Mouse (Mus musculus): ENCODE measurements at regions not wholly inside any gene's neighbourhood (a gene's known extent, or its start where the extent isn't known, plus 50 kb on each side); places are given as distances from the start of the nearest gene placed in this dataset.
"Not testable (repeated sequence)": the region's sequence is repeated elsewhere in the genome, so short reads cannot be mapped to it uniquely, and the experiment has no call there.

- ATAC-seq (replicated peaks; ENCODE audit: insufficient number of reproducible peaks, low FRiP score, low TSS enrichment, poor library complexity, severe bottlenecking): no peak
Observed at GRCm38 (mm10) chr2:53574007-53574406, 382.5 kb downstream of the Arl6ip6 start.

- no peak for ATAC-seq (replicated peaks; ENCODE audit: insufficient number of reproducible peaks, low FRiP score, low TSS enrichment, poor library complexity, severe bottlenecking)
Observed at GRCm38 (mm10) chr2:53605829-53606228, 414.3 kb downstream of the Arl6ip6 start.

GRCm38 (mm10) chr2:53619681-53620080 is 428.2 kb downstream of the Arl6ip6 start:
- ATAC-seq (replicated peaks; ENCODE audit: insufficient number of reproducible peaks, low FRiP score, low TSS enrichment, poor library complexity, severe bottlenecking): no peak

GRCm38 (mm10) chr2:53632816-53633474 is 441.4 kb downstream of the Arl6ip6 start:
- not testable (repeated sequence) for ATAC-seq (replicated peaks; ENCODE audit: insufficient number of reproducible peaks, low FRiP score, low TSS enrichment, poor library complexity, severe bottlenecking)

GRCm38 (mm10) chr2:53668599-53669372 is 416.6 kb downstream of the Rprm start:
- ATAC-seq (replicated peaks; ENCODE audit: insufficient number of reproducible peaks, low FRiP score, low TSS enrichment, poor library complexity, severe bottlenecking): no peak

- ATAC-seq (replicated peaks; ENCODE audit: insufficient number of reproducible peaks, low FRiP score, low TSS enrichment, poor library complexity, severe bottlenecking): no peak
Observed at GRCm38 (mm10) chr2:53680350-53681011, 404.9 kb downstream of the Rprm start.

GRCm38 (mm10) chr2:53682599-53682998 is 402.8 kb downstream of the Rprm start:
- no peak for ATAC-seq (replicated peaks; ENCODE audit: insufficient number of reproducible peaks, low FRiP score, low TSS enrichment, poor library complexity, severe bottlenecking)

GRCm38 (mm10) chr2:53687281-53687680 is 398.1 kb downstream of the Rprm start:
- no peak for ATAC-seq (replicated peaks; ENCODE audit: insufficient number of reproducible peaks, low FRiP score, low TSS enrichment, poor library complexity, severe bottlenecking)

- ATAC-seq (replicated peaks; ENCODE audit: insufficient number of reproducible peaks, low FRiP score, low TSS enrichment, poor library complexity, severe bottlenecking): no peak
Observed at GRCm38 (mm10) chr2:53689223-53689880, 396.0 kb downstream of the Rprm start.

- ATAC-seq (replicated peaks; ENCODE audit: insufficient number of reproducible peaks, low FRiP score, low TSS enrichment, poor library complexity, severe bottlenecking): no peak
Observed at GRCm38 (mm10) chr2:53691580-53692118, 393.7 kb downstream of the Rprm start.

GRCm38 (mm10) chr2:53711213-53711612 is 374.1 kb downstream of the Rprm start:
- no peak for ATAC-seq (replicated peaks; ENCODE audit: insufficient number of reproducible peaks, low FRiP score, low TSS enrichment, poor library complexity, severe bottlenecking)

GRCm38 (mm10) chr2:53713106-53713640 is 372.2 kb downstream of the Rprm start:
- ATAC-seq (replicated peaks; ENCODE audit: insufficient number of reproducible peaks, low FRiP score, low TSS enrichment, poor library complexity, severe bottlenecking): no peak

GRCm38 (mm10) chr2:53715017-53715416 is 370.3 kb downstream of the Rprm start:
- ATAC-seq (replicated peaks; ENCODE audit: insufficient number of reproducible peaks, low FRiP score, low TSS enrichment, poor library complexity, severe bottlenecking): no peak

GRCm38 (mm10) chr2:53723231-53723630 is 362.1 kb downstream of the Rprm start:
- ATAC-seq (replicated peaks; ENCODE audit: insufficient number of reproducible peaks, low FRiP score, low TSS enrichment, poor library complexity, severe bottlenecking): no peak

GRCm38 (mm10) chr2:53728693-53729092 is 356.7 kb downstream of the Rprm start:
- no peak for ATAC-seq (replicated peaks; ENCODE audit: insufficient number of reproducible peaks, low FRiP score, low TSS enrichment, poor library complexity, severe bottlenecking)

- no peak for ATAC-seq (replicated peaks; ENCODE audit: insufficient number of reproducible peaks, low FRiP score, low TSS enrichment, poor library complexity, severe bottlenecking)
Observed at GRCm38 (mm10) chr2:53730451-53730850, 354.9 kb downstream of the Rprm start.

GRCm38 (mm10) chr2:53763486-53763885 is 321.9 kb downstream of the Rprm start:
- no peak for ATAC-seq (replicated peaks; ENCODE audit: insufficient number of reproducible peaks, low FRiP score, low TSS enrichment, poor library complexity, severe bottlenecking)

GRCm38 (mm10) chr2:53782035-53782434 is 303.3 kb downstream of the Rprm start:
- ATAC-seq (replicated peaks; ENCODE audit: insufficient number of reproducible peaks, low FRiP score, low TSS enrichment, poor library complexity, severe bottlenecking): not testable (repeated sequence)

GRCm38 (mm10) chr2:53788599-53788998 is 296.8 kb downstream of the Rprm start:
- not testable (repeated sequence) for ATAC-seq (replicated peaks; ENCODE audit: insufficient number of reproducible peaks, low FRiP score, low TSS enrichment, poor library complexity, severe bottlenecking)
